Mouse (Mus musculus) limb, embryonic 11.5 days (tissue): Measurements from ENCODE around the gene Fkbp15. TPM values are rescaled to one million over a fixed set of nuclear protein-coding genes. Genes with fewer than 3 reads are reported as not detected.
"Not testable (repeated sequence)": the region's sequence is repeated elsewhere in the genome, so short reads cannot be mapped to it uniquely, and the experiment has no call there.

Experiments used
- ATAC-seq: fragments of 200-750 bp; cut with Nextera tagmentation; 2 replicates; pipeline ENCODE4 v1.8.0; 2017; ENCODE audit warnings: low read depth; ENCODE audit not compliant: insufficient number of reproducible peaks, low FRiP score, low TSS enrichment
- DNase-seq: peaks from one replicate; pipeline ENCODE4 v3.0.0-alpha.2; 2015; ENCODE audit warnings: low spot score
- H3K27ac ChIP-seq: fragments of 300-500 bp; sonication (generic); replicated peaks from 2 replicates; pipeline ENCODE4 v1.5.1; 2014; ENCODE audit warnings: low read depth, mild to moderate bottlenecking, low read length
- H3K27me3 ChIP-seq: fragments of 300-500 bp; sonication (generic); 2 replicates; pipeline ENCODE4 v1.6.1; 2014; ENCODE audit warnings: mild to moderate bottlenecking, low read length, mixed read lengths; ENCODE audit not compliant: control insufficient read depth, insufficient read depth
- H3K36me3 ChIP-seq: fragments of 300-500 bp; sonication (generic); 2 replicates; pipeline ENCODE4 v1.6.1; 2014; ENCODE audit warnings: mild to moderate bottlenecking, low read length, moderate library complexity, mixed read lengths; ENCODE audit not compliant: control insufficient read depth, insufficient read depth
- H3K4me1 ChIP-seq: fragments of 300-500 bp; sonication (generic); 2 replicates; pipeline ENCODE4 v1.6.1; 2014; ENCODE audit warnings: low read length, mixed read lengths; ENCODE audit not compliant: control insufficient read depth, insufficient read depth
- H3K4me2 ChIP-seq: fragments of 300-500 bp; sonication (generic); 2 replicates; pipeline ENCODE4 v1.6.1; 2014; ENCODE audit warnings: low read depth, mild to moderate bottlenecking, moderate library complexity; ENCODE audit not compliant: severe bottlenecking
- H3K4me3 ChIP-seq: fragments of 300-500 bp; sonication (generic); 2 replicates; pipeline ENCODE4 v1.5.1; 2014; ENCODE audit warnings: low read depth, low read length
- H3K9ac ChIP-seq: fragments of 300-500 bp; sonication (generic); 2 replicates; pipeline ENCODE4 v1.6.1; 2014; ENCODE audit warnings: mild to moderate bottlenecking, low read length
- H3K9me3 ChIP-seq: fragments of 300-500 bp; sonication (generic); 2 replicates; pipeline ENCODE4 v1.6.1; 2016; ENCODE audit warnings: low read length; ENCODE audit not compliant: control insufficient read depth
- WGBS: fragments of 180-500 bp; shearing (Covaris S2); extraction: QIAGEN DNeasy Blood & Tissue Kit; methylation state at CpG from one replicate; pipeline ENCODE4 v1.1.7; 2014; 5-methylcytosine and 5-hydroxymethylcytosine counted together
- polyA plus RNA-seq: library from polyadenylated mRNA; unstranded; fragments of >200 nt; fragmentation: Nextera tagmentation; extraction: Ambion mirVana; gene quantifications from 2 replicates; pipeline ENCODE4 v1.2.1, GENCODE M21; 2014

Gene Fkbp15
- polyA plus RNA-seq, 1 experiment from 2014 or later: 19.9 TPM

GRCm38 (mm10) chr4:62276642-62277041, 83.7 kb downstream of the Fkbp15 start:
- ATAC-seq: no peak
- DNase-seq: no peak
- Histone ChIP-seq H3K4me2 (no peak overlapping the region), H3K27me3 (no peaks in the 10 kb centered on the region), H3K4me1 (no peaks in the 10 kb centered on the region), H3K27ac (no peak overlapping the region), H3K9me3 (no peaks in the 10 kb centered on the region), H3K4me3 (no peak overlapping the region), H3K9ac (no peak overlapping the region), H3K36me3 (no peaks in the 10 kb centered on the region)
- 87% methylated on average over 10 of the region's 10 CpGs for WGBS

GRCm38 (mm10) chr4:62274841-62275536, 85.4 kb downstream of the Fkbp15 start:
- no peak for ATAC-seq
- H3K36me3 ChIP-seq: no peaks in the 10 kb centered on the region
- no peaks in the 10 kb centered on the region for H3K27me3 ChIP-seq
- WGBS: 63% methylated on average over 12 of the region's 12 CpGs
- no peak overlapping the region for H3K27ac ChIP-seq
- no peaks in the 10 kb centered on the region for H3K4me1 ChIP-seq
- no peak overlapping the region for H3K9ac ChIP-seq
- no peaks in the 10 kb centered on the region for H3K9me3 ChIP-seq
- no peak overlapping the region for H3K4me2 ChIP-seq
- DNase-seq: no peak
- H3K4me3 ChIP-seq: no peak overlapping the region

- H3K9ac ChIP-seq: no peak overlapping the region
- no peak overlapping the region for H3K27ac ChIP-seq
- no peaks in the 10 kb centered on the region for H3K36me3 ChIP-seq
- no peak for ATAC-seq
- DNase-seq: no peak
- 93% methylated on average over 10 of the region's 10 CpGs for WGBS
- no peaks in the 10 kb centered on the region for H3K27me3 ChIP-seq
- H3K9me3 ChIP-seq: no peaks in the 10 kb centered on the region
- H3K4me2 ChIP-seq: no peak overlapping the region
- no peaks in the 10 kb centered on the region for H3K4me1 ChIP-seq
- H3K4me3 ChIP-seq: no peak overlapping the region
Measured at GRCm38 (mm10) chr4:62273916-62274315, 86.4 kb downstream of the Fkbp15 start.

GRCm38 (mm10) chr4:62272696-62273095, 87.7 kb downstream of the Fkbp15 start:
- Histone ChIP-seq H3K9me3 (no peaks in the 10 kb centered on the region), H3K4me1 (no peaks in the 10 kb centered on the region), H3K36me3 (no peaks in the 10 kb centered on the region), H3K9ac (no peak overlapping the region), H3K27me3 (no peaks in the 10 kb centered on the region), H3K4me3 (no peak overlapping the region), H3K4me2 (no peak overlapping the region), H3K27ac (no peak overlapping the region)
- 87% methylated on average over 10 of the region's 10 CpGs for WGBS
- ATAC-seq (no peak), DNase-seq (no peak)

GRCm38 (mm10) chr4:62267101-62267500, 93.2 kb downstream of the Fkbp15 start:
- Histone ChIP-seq H3K9ac (no peak overlapping the region), H3K9me3 (no peaks in the 10 kb centered on the region), H3K4me2 (no peak overlapping the region), H3K27ac (no peak overlapping the region), H3K36me3 (no peaks in the 10 kb centered on the region), H3K27me3 (no peaks in the 10 kb centered on the region), H3K4me1 (no peaks in the 10 kb centered on the region), H3K4me3 (no peak overlapping the region)
- WGBS: 82% methylated on average over 10 of the region's 10 CpGs
- DNase-seq (no peak), ATAC-seq (no peak)

- not testable (repeated sequence) for H3K4me3 ChIP-seq, H3K27me3 ChIP-seq, H3K4me1 ChIP-seq, H3K27ac ChIP-seq, H3K4me2 ChIP-seq, H3K9me3 ChIP-seq, ATAC-seq, H3K9ac ChIP-seq, DNase-seq, H3K36me3 ChIP-seq
- 75% methylated on average over 7 of the region's 7 CpGs for WGBS
Measured at GRCm38 (mm10) chr4:62266016-62266415, 94.3 kb downstream of the Fkbp15 start.

GRCm38 (mm10) chr4:62265154-62265836, 95.1 kb downstream of the Fkbp15 start:
- ATAC-seq (no peak), DNase-seq (no peak)
- no peak overlapping the region for H3K9ac ChIP-seq
- no peaks in the 10 kb centered on the region for H3K9me3 ChIP-seq
- 78% methylated on average over 10 of the region's 10 CpGs for WGBS
- no peak overlapping the region for H3K4me2 ChIP-seq
- no peak overlapping the region for H3K27ac ChIP-seq
- H3K36me3 ChIP-seq: no peaks in the 10 kb centered on the region
- no peaks in the 10 kb centered on the region for H3K27me3 ChIP-seq
- no peak overlapping the region for H3K4me3 ChIP-seq
- H3K4me1 ChIP-seq: no peaks in the 10 kb centered on the region

- no peak for ATAC-seq
- 50% methylated on average over 7 of the region's 7 CpGs for WGBS
Measured at GRCm38 (mm10) chr4:62263133-62263844, 97.1 kb downstream of the Fkbp15 start.

More at GRCm38 (mm10) chr4:62263133-62263844, 97.1 kb downstream of the Fkbp15 start:
- no peaks in the 10 kb centered on the region for H3K4me1 ChIP-seq
- no peak overlapping the region for H3K4me3 ChIP-seq
- DNase-seq: no peak
- no peaks in the 10 kb centered on the region for H3K9me3 ChIP-seq
- H3K4me2 ChIP-seq: no peak overlapping the region
- no peak overlapping the region for H3K9ac ChIP-seq
- H3K27me3 ChIP-seq: no peaks in the 10 kb centered on the region
- no peaks in the 10 kb centered on the region for H3K36me3 ChIP-seq
- H3K27ac ChIP-seq: no peak overlapping the region
